Mouse (Mus musculus) urinary bladder, postnatal 14 days (tissue): ENCODE results near the gene Tmigd3.
"Not testable (repeated sequence)": the region's sequence is repeated elsewhere in the genome, so short reads cannot be mapped to it uniquely, and the experiment has no call there.

ENCODE experiments used
- DNase-seq: peaks from one replicate; pipeline ENCODE4 v3.0.0; 2021; ENCODE audit warnings: low spot score

Gene Tmigd3

GRCm38 (mm10) chr3:105904213-105904612, 33.5 kb downstream of the Tmigd3 start:
- no peak for DNase-seq

- no peak for DNase-seq
Observed at GRCm38 (mm10) chr3:105904721-105905120, 34.0 kb downstream of the Tmigd3 start.

- DNase-seq, result no peak
Observed at GRCm38 (mm10) chr3:105907956-105908655, 37.4 kb downstream of the Tmigd3 start.

- DNase-seq, result no peak
Observed at GRCm38 (mm10) chr3:105908976-105909375, 38.3 kb downstream of the Tmigd3 start.

- no peak for DNase-seq
Observed at GRCm38 (mm10) chr3:105910519-105911190, 40.0 kb downstream of the Tmigd3 start.

- DNase-seq, result no peak
Observed at GRCm38 (mm10) chr3:105912097-105912880, 41.6 kb downstream of the Tmigd3 start.

- DNase-seq, result no peak
Observed at GRCm38 (mm10) chr3:105913839-105914681, 43.4 kb downstream of the Tmigd3 start.

- no peak for DNase-seq
Observed at GRCm38 (mm10) chr3:105915281-105915680, 44.6 kb downstream of the Tmigd3 start.

- DNase-seq, result not testable (repeated sequence)
Observed at GRCm38 (mm10) chr3:105916455-105916854, 45.8 kb downstream of the Tmigd3 start.

- DNase-seq, result no peak
Observed at GRCm38 (mm10) chr3:105917656-105918354, 47.1 kb downstream of the Tmigd3 start.

- no peak for DNase-seq
Observed at GRCm38 (mm10) chr3:105918355-105918745, 47.6 kb downstream of the Tmigd3 start.

GRCm38 (mm10) chr3:105920743-105921142, 50.0 kb downstream of the Tmigd3 start:
- not testable (repeated sequence) for DNase-seq

- DNase-seq, result no peak
Observed at GRCm38 (mm10) chr3:105921959-105922358, 51.3 kb downstream of the Tmigd3 start.

GRCm38 (mm10) chr3:105924616-105925015, 53.9 kb downstream of the Tmigd3 start:
- DNase-seq, result no peak

- no peak for DNase-seq
Observed at GRCm38 (mm10) chr3:105927561-105928194, 57.0 kb downstream of the Tmigd3 start.

- DNase-seq, result no peak
Observed at GRCm38 (mm10) chr3:105928195-105928569, 57.5 kb downstream of the Tmigd3 start.

GRCm38 (mm10) chr3:105928781-105929180, 58.1 kb downstream of the Tmigd3 start:
- DNase-seq, result no peak

GRCm38 (mm10) chr3:105929821-105930220, 59.1 kb downstream of the Tmigd3 start:
- DNase-seq, result no peak

GRCm38 (mm10) chr3:105931095-105931494, 60.4 kb downstream of the Tmigd3 start:
- no peak for DNase-seq

GRCm38 (mm10) chr3:105932240-105933071, 61.8 kb downstream of the Tmigd3 start, which contains the start of gene I830077J02Rik:
Gene I830077J02Rik, minus strand, starts transcription at chr3:105932664.
- no peak for DNase-seq
